Mouse (Mus musculus) adrenal gland (tissue): ENCODE results near the gene Yipf4.
"Not testable (repeated sequence)": the region's sequence is repeated elsewhere in the genome, so short reads cannot be mapped to it uniquely, and the experiment has no call there.

Source experiments
- intact Hi-C: fragments of 180-260 bp; cut with DNase I; formaldehyde crosslinking; loops from one replicate; pipeline ENCODE4 v1.15.1; 2025
- long read RNA-seq, 2 experiments: library from polyadenylated mRNA; unstranded; transcript quantifications; one replicate each; pipeline ENCODE4 v2.0.0; 2020; ENCODE audit warnings: borderline replicate concordance in 1 of 2; ENCODE audit not compliant: insufficient replicate concordance in 1 of 2

Yipf4 gene
- long read RNA-seq, experiment 1, transcript Yipf4-201 (6 exons, 2,133 nt): major isoform, 201 of 210 reads
- long read RNA-seq, experiment 1, partial matches to known transcripts: 1 of 210 reads
- long read RNA-seq, experiment 1, other reads (novel, unspliced or antisense): 6 of 210 reads
- long read RNA-seq, experiment 2, transcript Yipf4-201 (6 exons, 2,133 nt): major isoform, 143 of 153 reads
- long read RNA-seq, experiment 2, partial matches to known transcripts: 3 of 153 reads
- long read RNA-seq, experiment 2, other reads (novel, unspliced or antisense): 6 of 153 reads

DNA sequence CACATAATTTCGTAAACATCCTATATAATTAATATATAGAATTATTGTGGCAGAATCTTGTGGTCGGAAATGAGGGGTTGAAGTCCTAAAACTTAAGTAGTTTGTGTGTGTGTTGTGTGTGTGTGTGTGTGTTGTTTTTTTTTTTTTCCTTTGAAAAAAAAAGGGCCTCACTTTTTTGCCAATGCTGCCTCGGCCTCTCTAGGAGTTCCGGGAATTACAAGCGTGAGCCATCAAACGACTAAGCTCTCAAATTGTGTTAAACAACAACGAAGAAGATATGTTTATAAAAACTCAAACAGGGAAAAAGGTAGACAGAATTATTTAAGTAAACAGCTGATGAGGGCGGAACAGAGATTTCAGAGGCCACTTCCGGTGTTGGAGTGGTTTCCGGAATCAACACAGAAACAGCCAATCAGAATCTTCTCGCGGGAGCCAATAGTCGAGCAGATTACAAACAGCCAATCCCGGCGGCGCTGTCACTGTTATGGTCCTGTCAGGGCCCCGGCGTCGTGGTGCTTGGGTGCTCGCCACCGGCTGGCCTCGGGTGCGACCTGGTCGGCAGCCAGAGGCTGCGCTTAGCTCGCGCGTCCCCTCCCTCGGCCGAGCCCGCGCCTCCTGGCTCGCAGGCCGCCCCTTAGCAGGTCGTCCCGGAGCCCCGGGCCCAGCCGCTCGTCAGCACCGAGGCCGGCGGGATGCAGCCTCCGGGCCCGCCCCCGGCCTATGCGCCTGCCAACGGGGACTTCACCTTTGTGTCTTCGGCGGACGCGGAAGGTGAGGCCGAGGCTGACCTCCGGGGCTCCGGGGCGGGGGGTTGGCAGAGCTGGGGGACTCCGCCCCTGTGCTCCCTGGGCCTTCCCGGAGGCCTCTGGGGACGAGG lies at the start of gene Yipf4:
Gene Yipf4 (plus strand): TSS at position 470 of the 877 bp plus-strand sequence.
- intact Hi-C loops: loop anchor here (10.0 kb wide), 1 partner anchor 154 kb away; the partner anchor contains the start of gene Spast

DNA sequence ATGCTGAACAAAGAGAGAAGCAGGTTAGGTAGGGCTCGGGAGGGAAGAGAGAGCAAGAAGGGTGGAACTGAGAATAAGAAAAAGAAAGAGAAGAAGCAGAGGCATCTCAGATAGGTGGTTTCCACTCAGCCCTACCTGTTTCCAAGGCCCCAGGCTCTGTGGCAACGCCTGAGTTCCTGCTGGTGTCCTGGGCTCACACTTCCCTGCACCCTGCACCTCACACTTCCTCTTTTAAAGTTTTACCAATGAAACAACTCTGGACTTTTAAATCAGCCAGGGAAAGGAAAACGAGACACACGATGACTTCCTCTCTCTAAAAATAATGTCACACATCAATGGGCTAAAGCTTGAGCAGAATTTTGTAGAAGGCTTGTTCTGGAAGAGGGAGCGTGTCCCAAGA lies 48.8 kb upstream of the Yipf4 start:
- intact Hi-C loops: no loop called here

DNA sequence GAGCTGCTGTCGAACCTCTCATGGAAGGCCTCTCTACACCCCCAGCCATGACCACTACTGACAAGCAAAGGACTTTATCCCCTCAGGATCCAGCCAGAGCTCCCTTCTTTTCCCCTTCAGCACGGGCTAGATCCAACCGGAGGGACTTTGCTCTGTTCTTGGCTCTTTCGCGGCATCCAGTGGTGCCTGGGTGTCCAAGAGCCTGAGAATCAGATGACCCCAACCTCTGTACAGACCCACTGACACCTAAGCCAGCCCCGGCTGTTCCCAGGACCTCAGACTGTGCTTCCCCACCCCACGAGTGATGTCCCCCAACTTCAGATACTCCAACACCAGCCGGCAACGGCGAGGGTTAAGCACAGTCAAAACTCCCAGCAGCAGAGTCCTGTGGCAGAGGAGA lies 39.5 kb upstream of the Yipf4 start:
- intact Hi-C loops: no loop called here

DNA sequence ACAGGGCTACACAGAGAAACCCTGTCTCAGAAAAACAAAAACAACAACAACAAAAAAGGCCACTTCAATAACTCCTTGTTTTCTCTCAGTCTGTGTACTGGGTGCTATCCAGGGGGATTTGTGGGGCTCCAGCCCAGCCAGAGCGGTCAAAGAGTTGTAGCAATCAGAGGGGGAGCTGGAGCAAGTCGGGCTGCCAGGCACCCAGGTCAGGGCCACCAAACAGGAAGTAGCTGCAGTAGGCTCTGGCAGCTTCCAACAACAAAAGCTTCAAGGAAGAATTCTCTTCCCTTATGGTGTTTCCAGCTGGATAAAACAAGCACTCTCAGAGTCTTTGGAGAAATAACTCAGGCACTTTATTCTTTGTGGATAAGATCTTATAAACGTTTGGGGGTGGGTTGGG lies 35.4 kb upstream of the Yipf4 start:
- intact Hi-C loops: no loop called here

DNA sequence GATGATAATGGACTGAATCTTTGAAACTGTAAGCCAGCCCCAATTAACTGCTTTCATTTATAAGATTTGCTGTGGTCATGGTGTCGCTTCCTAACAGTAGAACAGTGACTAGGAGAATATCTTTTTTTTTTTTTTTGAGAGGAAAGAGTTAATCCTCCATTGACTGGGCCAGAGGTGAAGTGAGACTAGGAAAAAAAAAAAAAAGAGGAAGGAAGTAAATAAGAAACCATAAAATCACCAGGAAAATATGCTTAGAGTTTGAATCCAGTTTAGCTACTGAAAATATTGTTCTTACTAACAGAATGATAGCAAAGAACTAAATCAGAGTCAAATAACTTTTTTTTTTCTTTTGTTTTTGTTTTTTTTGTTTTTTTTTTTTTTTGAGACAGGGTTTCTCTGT lies 34.6 kb upstream of the Yipf4 start:
- intact Hi-C loops: no loop called here

DNA sequence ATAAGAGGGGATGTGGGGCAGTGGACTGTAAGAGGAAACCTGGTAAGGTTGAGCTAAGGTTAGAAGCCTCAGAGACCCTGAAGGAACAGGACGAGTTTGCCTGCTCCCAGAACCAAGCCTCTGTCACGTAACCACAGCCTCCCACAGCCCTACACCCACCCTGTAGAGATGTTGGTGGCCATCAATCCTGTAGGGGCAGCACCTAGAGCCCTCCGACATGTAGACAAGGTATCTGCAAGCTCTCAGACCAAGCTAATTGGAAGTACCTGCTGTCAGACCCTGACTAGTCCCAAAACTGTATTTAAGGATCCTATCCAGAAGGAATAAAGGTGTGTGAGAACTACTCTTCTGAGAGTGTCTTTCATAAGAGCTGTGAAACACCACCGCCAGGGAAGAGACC lies 33.9 kb upstream of the Yipf4 start:
- intact Hi-C loops: no loop called here

DNA sequence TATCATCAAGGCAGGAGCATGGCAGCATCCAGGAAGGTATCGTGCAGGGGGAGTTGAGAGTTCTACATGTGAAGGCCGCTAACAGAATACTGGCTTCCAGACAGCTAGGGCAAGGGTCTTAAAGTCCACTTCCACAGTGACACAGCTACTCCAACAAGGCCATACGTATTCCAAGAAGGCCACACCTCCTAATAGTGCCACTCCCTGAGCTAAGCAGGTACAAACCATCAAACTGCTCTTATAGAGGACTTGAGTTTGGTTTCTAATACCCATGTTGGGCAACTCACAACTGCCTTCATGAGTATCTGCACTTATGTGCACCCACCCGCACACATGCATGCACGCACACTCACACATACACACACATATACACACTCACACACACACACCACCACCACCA lies 32.5 kb upstream of the Yipf4 start:
- intact Hi-C loops: no loop called here

DNA sequence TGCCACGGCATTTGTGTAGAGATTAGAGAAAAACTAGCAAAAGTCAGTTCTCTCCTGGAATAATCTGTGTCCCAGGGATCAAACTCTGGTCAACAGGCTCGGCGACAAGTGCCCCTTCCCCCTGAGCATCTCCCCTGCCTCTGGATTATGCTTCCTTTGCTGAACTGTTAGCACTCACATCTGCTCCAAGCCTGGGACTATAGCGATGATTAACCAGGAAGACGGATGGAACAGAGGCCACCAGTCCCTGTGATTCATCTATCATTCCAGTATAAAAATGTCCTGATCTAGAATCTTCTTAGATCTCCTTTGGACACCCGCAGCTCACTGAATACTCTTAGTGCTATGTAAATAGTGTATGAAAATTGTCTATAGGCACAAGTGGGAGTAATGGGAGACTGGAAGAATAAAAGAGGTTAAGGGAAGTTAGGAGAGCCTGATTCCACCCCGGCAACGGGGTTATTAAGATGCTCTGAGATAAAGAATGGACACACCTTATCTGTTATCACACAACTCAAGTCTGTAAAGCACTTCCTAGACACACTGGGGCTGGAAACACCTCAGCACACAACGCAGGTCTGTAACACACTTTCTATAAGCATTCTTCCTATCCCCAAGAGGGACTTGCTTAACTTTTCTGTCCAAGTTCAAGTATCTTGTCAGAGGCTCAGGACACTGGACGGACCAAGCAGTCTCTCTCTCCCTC lies 31.2 kb upstream of the Yipf4 start:
- intact Hi-C loops: no loop called here

DNA sequence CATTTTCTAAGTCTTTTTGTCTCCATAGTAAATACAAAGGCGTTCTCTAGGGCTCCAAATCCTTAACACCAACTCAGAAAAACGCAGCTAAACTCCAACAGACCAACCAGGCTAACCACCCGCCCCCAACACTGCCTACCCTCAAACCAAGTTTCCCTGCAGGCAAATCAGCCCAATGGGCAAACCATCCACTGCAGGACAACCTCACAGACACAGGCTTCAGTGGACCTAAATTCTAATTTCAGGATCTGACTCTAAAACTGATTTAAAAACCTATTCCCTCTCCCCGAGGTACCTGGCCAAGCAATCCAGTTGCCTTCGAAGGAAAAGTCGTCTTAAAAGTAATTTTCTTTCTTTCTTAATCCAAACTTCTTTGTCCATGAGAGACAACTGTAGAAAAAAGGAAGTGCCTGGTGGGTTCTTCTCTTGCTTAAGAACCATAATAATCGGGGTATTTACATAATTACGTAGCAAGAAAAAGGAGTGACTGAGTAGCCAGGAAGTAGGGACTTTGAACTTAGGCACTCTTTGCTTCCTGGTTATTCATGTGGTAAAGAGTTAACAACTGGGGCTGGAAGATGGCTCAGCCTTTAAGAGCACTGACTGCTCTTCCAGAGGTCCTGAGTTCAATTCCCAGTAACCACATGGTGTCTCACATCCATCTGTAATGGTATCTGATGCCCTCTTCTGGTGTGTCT lies 30.4 kb upstream of the Yipf4 start, which contains the start of gene Nlrc4:
Gene Nlrc4 (minus strand): TSS at position 432 of the 698 bp plus-strand sequence.
- intact Hi-C loops: no loop called here

DNA sequence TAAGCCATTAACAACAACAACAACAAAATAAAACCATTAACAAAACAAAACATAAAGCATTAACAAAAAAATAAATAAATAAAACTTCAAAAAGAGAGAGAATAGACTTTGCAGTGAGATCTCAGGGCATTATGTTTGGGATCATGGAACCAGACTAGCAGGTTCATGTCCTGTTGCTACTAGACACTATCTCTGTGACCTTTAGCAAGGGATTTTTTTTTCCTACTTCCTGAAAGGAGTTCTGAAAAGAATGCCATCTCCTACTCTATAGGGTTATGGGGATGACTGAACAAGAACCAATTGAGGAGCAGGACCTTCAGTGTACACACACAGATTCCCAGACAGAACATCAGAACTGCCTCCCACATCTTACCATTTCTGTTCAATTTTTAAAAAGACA lies 25.8 kb upstream of the Yipf4 start:
- intact Hi-C loops: no loop called here

DNA sequence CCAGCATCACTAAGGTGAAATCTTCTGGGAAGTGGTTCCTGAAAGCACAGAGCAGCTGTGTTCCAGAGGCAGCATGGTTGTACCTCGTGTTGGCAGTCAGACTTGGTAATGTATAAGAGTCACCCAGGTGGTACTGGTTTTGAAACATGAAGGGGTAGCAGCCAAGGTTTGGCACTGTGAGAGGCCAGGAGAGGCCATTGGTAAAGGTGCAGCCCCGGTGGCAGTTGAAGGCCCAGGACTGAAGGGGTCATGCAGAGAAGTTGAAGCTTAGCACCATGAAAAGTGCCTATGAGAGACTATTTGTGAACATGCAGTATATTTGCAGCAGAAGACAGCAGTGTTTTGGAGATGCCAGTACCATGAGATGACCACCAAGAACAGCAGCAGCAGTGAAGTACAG lies 21.3 kb upstream of the Yipf4 start:
- intact Hi-C loops: not testable (repeated sequence)

DNA sequence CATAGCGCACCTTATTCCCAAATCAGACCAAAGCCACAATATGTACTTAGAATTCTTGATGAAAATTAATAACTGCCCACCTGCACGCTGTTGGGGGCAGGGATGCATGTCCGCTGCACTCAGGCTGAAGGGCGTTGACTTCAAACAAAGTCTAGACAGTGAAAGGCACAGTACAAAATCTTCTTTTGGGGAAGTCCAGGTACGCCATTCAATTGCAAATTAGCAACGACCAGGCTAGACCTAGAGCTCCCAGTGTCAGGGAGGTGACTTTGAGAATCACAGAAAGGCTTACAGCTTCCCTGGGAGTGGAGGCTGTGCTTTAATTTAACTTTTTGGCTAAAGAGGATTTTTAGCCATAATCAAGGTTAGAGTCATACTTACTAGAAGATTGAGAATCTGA lies 19.2 kb upstream of the Yipf4 start:
- intact Hi-C loops: not testable (repeated sequence)

DNA sequence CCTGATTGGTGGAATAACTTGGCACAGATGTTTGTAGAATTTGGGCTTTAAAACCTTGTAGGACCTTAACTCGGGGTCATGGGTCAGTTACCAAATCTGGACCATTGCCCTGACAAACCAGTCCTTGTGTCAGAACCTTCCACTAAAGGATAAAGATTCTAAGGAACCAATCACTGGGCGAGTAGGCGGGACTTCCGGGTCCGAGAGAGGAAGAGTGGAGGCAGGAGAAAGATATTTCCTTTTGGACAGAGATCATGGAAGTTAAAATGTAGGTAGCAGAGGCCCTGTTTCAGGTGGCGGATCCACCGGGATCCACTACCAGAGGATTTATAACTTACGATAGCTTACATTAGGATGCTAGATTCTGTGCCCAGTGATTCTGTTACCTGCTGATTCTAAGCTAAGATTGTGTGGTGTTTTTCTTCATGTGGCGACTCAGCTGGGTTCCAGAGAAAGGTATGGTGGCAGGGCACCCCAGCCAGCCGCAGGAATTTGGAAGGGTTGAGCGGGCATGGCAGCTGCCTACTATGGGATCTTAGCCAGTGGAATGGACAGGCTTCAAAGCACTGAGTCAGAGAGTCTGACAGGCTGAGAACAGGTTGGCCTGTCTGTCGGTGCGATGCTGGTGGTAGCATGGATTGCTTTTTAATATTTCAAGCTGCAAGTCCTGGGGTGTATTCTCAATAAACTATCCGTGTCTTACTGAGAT lies 8.8 kb upstream of the Yipf4 start:
- intact Hi-C loops: loop anchor here (10.0 kb wide), 1 partner anchor 146 kb away; the partner anchor contains the start of gene Spast

DNA sequence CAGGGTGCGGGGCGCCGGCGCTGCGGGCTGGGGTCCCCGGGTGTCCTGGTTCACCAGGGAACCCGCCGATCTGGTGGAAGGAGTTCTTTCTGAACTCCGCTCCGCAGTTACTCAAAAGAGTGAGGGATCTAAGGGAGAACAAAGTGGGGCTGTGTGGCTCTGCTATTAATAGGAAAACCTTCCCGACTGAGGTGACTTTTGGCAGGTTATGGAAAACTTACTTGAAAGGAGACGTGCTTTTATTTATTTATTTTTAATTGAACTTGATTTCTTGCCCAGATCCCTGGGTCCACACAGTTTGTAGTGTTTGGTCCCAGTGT lies 568 bp downstream of the Yipf4 start:
- intact Hi-C loops: loop anchor here (5.0 to 10.0 kb wide), 2 partner anchors 37 to 155 kb away; partner anchors contain the start of genes Birc6 and Spast

DNA sequence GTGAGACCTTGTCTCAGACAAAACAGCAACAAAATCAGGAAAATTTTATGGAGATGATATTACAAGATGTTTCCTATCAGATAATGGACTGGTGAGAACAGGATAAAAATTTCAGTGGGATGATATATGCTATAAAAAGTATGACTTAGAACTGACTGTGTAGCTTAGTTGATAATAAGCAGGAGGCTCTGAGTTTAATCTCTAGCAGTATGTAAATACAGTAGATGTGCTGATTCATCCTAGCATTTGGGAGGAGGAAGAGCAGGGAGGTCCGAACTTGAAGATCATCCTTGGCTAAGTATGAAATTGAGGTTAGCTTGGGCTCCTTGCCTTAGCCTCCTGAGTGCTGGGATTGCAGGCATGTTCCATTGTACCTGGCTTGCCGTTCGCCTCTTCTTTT lies 2.3 kb downstream of the Yipf4 start:
- intact Hi-C loops: loop anchor here (5.0 kb wide), 1 partner anchor 36 kb away; the partner anchor contains the start of gene Birc6

DNA sequence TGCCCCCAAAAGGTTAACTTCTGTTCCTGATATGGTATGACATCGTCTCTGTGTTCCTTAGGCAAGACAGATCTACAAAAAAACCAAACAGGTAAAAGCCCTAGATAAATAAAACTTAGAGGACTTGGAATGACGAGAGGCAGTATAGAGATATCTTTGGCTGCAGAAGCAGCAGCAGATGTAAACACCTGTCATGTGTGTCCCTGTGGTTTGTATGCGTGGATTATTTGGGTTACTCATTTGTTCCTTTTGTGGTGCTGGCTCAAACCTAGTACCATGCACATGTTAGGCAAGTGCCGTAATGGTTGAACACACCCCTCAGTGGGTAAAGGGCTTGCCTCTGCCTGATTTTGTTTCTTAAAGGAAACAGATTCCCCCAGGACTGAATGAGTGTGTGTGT lies 10.9 kb downstream of the Yipf4 start:
- intact Hi-C loops: no loop called here

DNA sequence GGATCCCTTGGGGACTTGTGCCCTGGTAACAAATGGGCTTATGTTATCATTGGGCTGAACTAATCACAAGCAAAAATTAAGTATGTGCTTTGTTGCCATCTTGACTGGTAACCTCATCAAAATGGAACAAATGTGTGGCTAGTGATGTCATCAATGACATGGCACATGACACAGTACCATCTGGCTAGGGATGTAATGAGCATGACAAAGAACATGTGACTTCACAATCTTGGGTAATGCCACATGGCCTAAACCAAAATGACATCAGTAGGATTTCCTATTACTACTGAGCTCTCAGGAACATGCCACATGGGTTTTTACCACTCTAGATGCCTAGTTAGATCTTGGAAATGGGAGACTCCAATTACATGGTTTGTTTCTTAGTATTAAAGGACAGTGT lies 11.8 kb downstream of the Yipf4 start:
- intact Hi-C loops: no loop called here

DNA sequence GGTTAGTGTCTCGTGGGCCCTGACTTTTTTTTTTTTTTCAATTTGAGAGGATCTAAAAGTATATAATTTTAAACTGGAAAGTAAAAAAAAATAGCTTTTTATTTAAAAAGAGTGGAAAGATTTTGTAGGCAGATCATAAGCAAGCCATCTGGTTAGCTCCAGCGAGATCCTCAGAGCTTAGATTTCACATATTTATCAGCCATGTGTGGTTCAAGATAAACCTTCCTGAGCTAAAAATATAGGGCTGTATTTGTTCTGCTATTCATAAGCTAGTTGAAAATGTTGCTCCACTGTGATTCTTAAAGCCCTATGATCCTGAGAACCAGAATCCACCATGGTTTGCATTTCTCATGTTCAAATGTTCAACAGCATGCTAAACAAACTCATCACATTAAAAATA lies 18.6 kb downstream of the Yipf4 start:
- intact Hi-C loops: no loop called here

DNA sequence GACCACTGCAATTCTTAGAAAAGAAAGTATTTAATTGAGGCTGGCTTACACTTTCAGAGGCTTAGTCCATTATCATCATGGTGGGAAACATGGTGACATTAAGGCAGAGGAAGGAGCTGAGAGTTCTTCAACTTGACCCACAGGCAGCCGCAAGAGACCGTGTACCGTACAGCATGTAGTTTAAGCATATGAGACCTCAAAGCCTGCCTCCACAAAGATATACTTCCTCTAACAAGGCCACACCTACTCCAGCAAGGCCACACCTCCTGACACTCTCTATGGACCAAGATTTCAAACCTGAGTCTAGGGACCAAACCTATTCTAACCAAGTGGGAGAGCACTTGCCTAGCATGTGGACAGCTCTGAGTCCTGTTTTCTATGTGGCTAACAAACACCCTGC lies 19.3 kb downstream of the Yipf4 start:
- intact Hi-C loops: no loop called here

DNA sequence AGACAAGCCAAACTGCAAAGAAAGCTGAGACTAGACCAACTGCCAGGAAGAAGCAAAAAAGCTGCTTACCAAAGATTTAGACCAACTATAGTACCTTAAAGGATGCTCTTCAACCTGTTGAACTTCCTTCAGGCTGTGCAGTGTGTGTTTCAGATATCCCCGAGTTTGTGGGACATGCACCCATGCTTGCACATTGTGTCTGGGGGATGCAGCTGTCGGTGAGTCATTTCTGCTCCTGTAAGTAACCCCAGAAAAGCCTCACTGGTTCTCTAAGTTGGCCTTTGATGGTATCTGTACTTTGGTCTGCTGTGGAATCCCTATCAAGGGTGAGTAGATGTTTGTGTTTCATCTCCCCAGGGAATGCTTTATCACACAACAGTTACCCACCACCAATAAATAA lies 23.0 kb downstream of the Yipf4 start:
- intact Hi-C loops: no loop called here
